Mouse (Mus musculus): ENCODE results near the gene Med17. TPM values are rescaled to one million over a fixed set of nuclear protein-coding genes. Genes with fewer than 3 reads are reported as not detected.
A peak's percentile ranks its signal among the peaks of the same experiment; 100 is the strongest.
"Not testable (repeated sequence)": the region's sequence is repeated elsewhere in the genome, so short reads cannot be mapped to it uniquely, and the experiment has no call there.

Gene Med17
- polyA plus RNA-seq, 1 experiment from 2014 or later, result 46.7 TPM

DNA sequence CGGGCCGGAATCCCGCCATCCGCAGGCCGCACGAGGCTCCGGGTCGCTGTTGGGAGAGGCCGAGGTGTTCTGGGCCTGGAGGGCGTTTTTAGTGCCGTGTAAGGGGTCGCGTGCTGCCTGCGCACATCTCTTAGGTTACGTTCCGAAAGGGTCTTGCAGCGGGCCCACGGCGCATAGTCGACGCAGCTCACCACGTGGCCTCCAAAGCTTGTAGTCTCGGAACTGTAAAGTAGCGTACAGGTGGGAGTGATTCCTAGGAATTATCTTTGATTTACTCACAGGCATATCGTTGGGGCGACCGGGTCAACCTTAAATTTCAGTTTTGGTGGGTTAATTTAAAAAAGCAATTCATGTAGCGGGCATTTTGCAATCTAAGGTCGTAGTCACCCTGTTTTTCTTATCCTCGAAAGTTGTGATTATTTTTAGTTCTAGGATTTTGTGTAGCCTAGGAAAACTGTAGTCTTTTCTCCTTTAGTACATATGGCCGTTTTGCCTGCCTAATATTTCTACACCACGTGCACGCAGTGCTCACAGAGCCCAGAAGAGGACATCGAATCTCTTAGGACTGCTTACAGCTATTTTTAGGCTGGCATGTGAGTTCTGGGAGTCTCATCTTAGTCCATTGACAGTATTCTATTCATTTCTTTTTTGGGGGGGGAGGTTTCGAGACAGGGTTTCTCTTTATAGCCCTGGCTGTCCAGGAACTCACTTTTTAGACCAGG is 26.8 kb upstream of the Med17 start, which contains the start of gene 4931406C07Rik:
Gene 4931406C07Rik (minus strand): TSS at position 51 of the 722 bp plus-strand sequence.
- Histone ChIP-seq H3K9me3 (no peaks in the 10 kb centered on the region), H3K9ac (peak within 1 kb of the TSS; percentile 95), H3K4me3 (peak within 1 kb of the TSS; percentile 82), H3K4me1 (peaks cover 20% of the 10 kb centered on the region), H3K27ac (peak within 1 kb of the TSS; percentile 75), H3K27me3 (replicated peaks) (no peaks in the 10 kb centered on the region), H3K4me2 (replicated peaks) (peak within 1 kb of the TSS; percentile 82), H3K36me3 (peaks cover 26% of the 10 kb centered on the region)
- peak; percentile 89 for ATAC-seq (ENCODE audit: low FRiP score, low read depth)
- under 1% methylated on average over 35 of the region's 35 CpGs for WGBS

DNA sequence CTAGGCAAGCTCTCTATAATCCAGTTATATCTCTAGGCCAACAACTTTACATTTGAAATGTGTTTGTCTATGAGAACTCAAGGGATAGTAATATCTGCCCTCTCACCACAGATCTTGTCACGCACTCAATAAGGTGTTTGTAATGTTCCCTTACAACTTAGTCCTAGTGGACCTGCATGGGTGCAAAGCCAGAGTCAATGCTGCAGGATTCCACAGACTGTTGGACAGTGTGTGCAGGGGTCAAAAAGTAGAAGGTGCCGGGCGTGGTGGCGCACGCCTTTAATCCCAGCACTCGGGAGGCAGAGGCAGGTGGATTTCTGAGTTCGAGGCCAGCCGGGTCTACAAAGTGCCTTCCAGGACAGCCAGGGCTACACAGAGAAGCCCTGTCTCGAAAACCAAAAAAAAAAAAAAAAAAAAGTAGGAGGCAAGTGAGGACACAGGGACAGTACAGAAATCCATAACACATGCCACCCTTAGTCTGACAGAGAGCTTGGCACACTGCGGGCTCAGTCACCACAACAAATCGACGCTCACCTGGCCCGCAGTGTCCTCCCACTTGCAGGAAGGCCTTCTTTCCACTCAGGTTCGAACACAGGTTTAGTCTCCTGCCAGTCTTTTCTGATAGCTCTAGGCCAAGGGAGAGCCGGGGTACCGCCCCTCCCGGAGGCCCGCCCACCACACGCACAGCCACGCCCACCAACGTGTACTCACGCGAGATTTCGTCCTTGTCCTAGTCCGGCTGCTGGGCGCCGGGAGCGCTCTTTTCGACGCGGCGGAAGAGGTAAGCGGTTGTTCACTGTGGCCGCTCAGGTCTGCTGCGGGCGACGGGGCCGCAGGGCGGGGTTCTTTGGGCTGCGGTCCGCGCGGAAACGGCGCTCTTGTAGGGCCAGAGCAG is 26.0 kb upstream of the Med17 start, which contains the start of gene Taf1d:
Gene Taf1d (plus strand): TSS at position 712 of the 895 bp plus-strand sequence.
- Histone ChIP-seq H3K9me3 (no peaks in the 10 kb centered on the region), H3K9ac (peak within 1 kb of the TSS; percentile 95), H3K4me3 (peak within 1 kb of the TSS; percentile 82), H3K27ac (peak within 1 kb of the TSS; percentile 75), H3K36me3 (peaks cover 23% of the 10 kb centered on the region), H3K27me3 (replicated peaks) (no peaks in the 10 kb centered on the region), H3K4me1 (peaks cover 20% of the 10 kb centered on the region), H3K4me2 (replicated peaks) (peak within 1 kb of the TSS; percentile 82)
- peak; percentile 98 for ATAC-seq (ENCODE audit: low FRiP score, low read depth)
- WGBS, result 15% methylated on average over 45 of the region's 45 CpGs

GRCm38 (mm10) chr9:15302881-15303280 is 23.1 kb upstream of the Med17 start:
- H3K9ac ChIP-seq, result no peak overlapping the region

DNA sequence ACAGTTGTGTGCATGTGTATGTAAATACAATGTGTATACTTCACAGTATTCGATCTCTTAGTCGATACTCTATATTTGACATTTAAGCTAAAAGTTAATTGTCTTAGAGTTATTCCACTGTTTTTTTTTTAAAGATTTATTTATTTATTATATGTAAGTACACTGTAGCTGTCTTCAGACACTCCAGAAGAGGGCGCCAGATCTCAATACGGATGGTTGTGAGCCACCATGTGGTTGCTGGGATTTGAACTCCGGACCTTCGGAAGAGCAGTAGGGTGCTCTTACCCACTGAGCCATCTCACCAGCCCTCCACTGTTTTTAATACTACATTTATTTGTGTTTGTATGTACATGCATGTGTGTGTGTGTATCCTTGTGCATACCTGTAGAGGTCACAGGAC is 22.3 kb upstream of the Med17 start:
- H3K36me3 ChIP-seq; H3K9me3 ChIP-seq; H3K9ac ChIP-seq; H3K27me3 ChIP-seq (replicated peaks); H3K4me1 ChIP-seq; ATAC-seq (ENCODE audit: low FRiP score, low read depth); H3K4me2 ChIP-seq (replicated peaks); H3K4me3 ChIP-seq; H3K27ac ChIP-seq: not testable (repeated sequence)
- WGBS, result 81% methylated on average over 6 of the region's 6 CpGs

More at GRCm38 (mm10) chr9:15302881-15303280, 23.1 kb upstream of the Med17 start:
- H3K4me3 ChIP-seq, result no peak overlapping the region
- H3K27me3 ChIP-seq (replicated peaks), result no peaks in the 10 kb centered on the region
- no peak overlapping the region for H3K27ac ChIP-seq
- H3K4me2 ChIP-seq (replicated peaks), result no peak overlapping the region
- no peak for ATAC-seq (ENCODE audit: low FRiP score, low read depth)
- no peaks in the 10 kb centered on the region for H3K36me3 ChIP-seq
- H3K4me1 ChIP-seq, result peaks cover 12% of the 10 kb centered on the region
- H3K9me3 ChIP-seq, result no peaks in the 10 kb centered on the region
- 84% methylated on average over 2 of the region's 2 CpGs for WGBS

GRCm38 (mm10) chr9:15301399-15301798 is 21.7 kb upstream of the Med17 start:
- Histone ChIP-seq H3K9me3 (no peaks in the 10 kb centered on the region), H3K27me3 (replicated peaks) (no peaks in the 10 kb centered on the region), H3K27ac (no peak overlapping the region)

DNA sequence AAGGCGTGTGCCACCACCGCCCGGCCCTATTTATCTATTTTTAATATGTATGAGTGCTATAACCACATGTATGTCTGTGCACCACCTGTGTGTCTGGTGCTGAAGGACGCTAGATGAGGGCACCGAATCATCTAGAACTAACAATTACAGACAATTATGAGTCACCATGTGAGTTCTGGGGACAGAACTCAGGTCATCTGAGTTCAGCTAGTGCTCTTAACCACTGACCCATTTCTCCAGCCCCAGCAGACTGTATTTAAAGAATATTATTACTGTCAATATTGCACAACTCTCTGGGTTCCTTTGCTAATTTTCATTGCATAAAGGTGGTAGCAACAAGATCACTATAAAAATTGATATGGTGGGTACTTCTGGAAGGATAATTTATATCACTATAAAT is 20.3 kb upstream of the Med17 start:
- H3K36me3 ChIP-seq, result no peaks in the 10 kb centered on the region
- no peaks in the 10 kb centered on the region for H3K27me3 ChIP-seq (replicated peaks)
- H3K4me3 ChIP-seq, result no peak overlapping the region
- no peak for ATAC-seq (ENCODE audit: low FRiP score, low read depth)
- H3K4me1 ChIP-seq, result no peaks in the 10 kb centered on the region
- no peaks in the 10 kb centered on the region for H3K9me3 ChIP-seq
- WGBS, result 86% methylated on average over 5 of the region's 5 CpGs
- H3K27ac ChIP-seq, result no peak overlapping the region
- H3K4me2 ChIP-seq (replicated peaks), result no peak overlapping the region
- no peak overlapping the region for H3K9ac ChIP-seq

More at GRCm38 (mm10) chr9:15301399-15301798, 21.7 kb upstream of the Med17 start:
- no peak overlapping the region for H3K4me2 ChIP-seq (replicated peaks)
- H3K9ac ChIP-seq, result no peak overlapping the region
- H3K36me3 ChIP-seq, result no peaks in the 10 kb centered on the region
- WGBS, result 70% methylated on average over 6 of the region's 6 CpGs
- no peaks in the 10 kb centered on the region for H3K4me1 ChIP-seq
- H3K4me3 ChIP-seq, result no peak overlapping the region
- ATAC-seq (ENCODE audit: low FRiP score, low read depth), result no peak

GRCm38 (mm10) chr9:15298451-15298850 is 18.7 kb upstream of the Med17 start:
- Histone ChIP-seq H3K9me3 (no peaks in the 10 kb centered on the region), H3K4me2 (replicated peaks) (no peak overlapping the region), H3K27ac (no peak overlapping the region), H3K36me3 (no peaks in the 10 kb centered on the region), H3K27me3 (replicated peaks) (no peaks in the 10 kb centered on the region), H3K4me3 (no peak overlapping the region), H3K4me1 (no peaks in the 10 kb centered on the region), H3K9ac (no peak overlapping the region)
- no peak for ATAC-seq (ENCODE audit: low FRiP score, low read depth)
- 33% methylated on average over 2 of the region's 2 CpGs for WGBS

GRCm38 (mm10) chr9:15297112-15297511 is 17.4 kb upstream of the Med17 start:
- H3K27ac ChIP-seq, result no peak overlapping the region
- no peaks in the 10 kb centered on the region for H3K36me3 ChIP-seq
- no peaks in the 10 kb centered on the region for H3K4me1 ChIP-seq
- no peak overlapping the region for H3K4me2 ChIP-seq (replicated peaks)
- H3K4me3 ChIP-seq, result no peak overlapping the region
- WGBS, result 90% methylated on average over 7 of the region's 7 CpGs
- H3K9me3 ChIP-seq, result no peaks in the 10 kb centered on the region
- no peak overlapping the region for H3K9ac ChIP-seq
- no peaks in the 10 kb centered on the region for H3K27me3 ChIP-seq (replicated peaks)
- no peak for ATAC-seq (ENCODE audit: low FRiP score, low read depth)

DNA sequence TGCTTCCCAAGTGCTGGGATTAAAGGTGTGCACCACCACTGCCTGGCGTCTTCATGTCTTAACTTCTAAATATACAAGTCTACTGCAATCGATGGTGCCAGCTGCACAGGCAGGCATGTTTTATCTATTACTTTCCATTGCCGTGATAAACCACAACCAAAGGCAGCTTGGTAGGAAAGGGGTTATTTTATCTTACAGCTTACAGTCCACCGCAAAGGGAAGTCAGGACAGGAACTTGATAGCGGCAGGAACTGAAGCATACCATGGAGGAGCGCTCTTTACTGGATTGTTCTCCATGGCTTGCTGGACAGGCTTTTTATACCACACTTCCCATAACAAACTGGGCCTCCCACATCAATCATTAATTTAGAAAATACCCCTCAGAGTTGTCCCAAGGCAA is 9.5 kb upstream of the Med17 start:
- no peak overlapping the region for H3K27ac ChIP-seq
- peaks cover 4% of the 10 kb centered on the region; the same call in 1 of the 2 replicates for H3K36me3 ChIP-seq
- no peak for ATAC-seq (ENCODE audit: low FRiP score, low read depth)
- no peak overlapping the region for H3K4me2 ChIP-seq (replicated peaks)
- H3K9me3 ChIP-seq, result no peaks in the 10 kb centered on the region
- no peak overlapping the region for H3K9ac ChIP-seq
- no peaks in the 10 kb centered on the region for H3K4me1 ChIP-seq
- WGBS, result 91% methylated on average over 6 of the region's 6 CpGs
- H3K4me3 ChIP-seq, result no peak overlapping the region
- no peaks in the 10 kb centered on the region for H3K27me3 ChIP-seq (replicated peaks)

GRCm38 (mm10) chr9:15288402-15288801 is 8.7 kb upstream of the Med17 start:
- peaks cover 4% of the 10 kb centered on the region; the same call in 1 of the 2 replicates for H3K36me3 ChIP-seq
- H3K4me1 ChIP-seq, result no peaks in the 10 kb centered on the region
- no peak for ATAC-seq (ENCODE audit: low FRiP score, low read depth)
- no peaks in the 10 kb centered on the region for H3K27me3 ChIP-seq (replicated peaks)
- H3K4me3 ChIP-seq, result no peak overlapping the region
- WGBS, result 85% methylated on average over 3 of the region's 3 CpGs
- no peak overlapping the region for H3K9ac ChIP-seq
- no peak overlapping the region for H3K4me2 ChIP-seq (replicated peaks)
- H3K27ac ChIP-seq, result no peak overlapping the region
- H3K9me3 ChIP-seq, result no peaks in the 10 kb centered on the region

DNA sequence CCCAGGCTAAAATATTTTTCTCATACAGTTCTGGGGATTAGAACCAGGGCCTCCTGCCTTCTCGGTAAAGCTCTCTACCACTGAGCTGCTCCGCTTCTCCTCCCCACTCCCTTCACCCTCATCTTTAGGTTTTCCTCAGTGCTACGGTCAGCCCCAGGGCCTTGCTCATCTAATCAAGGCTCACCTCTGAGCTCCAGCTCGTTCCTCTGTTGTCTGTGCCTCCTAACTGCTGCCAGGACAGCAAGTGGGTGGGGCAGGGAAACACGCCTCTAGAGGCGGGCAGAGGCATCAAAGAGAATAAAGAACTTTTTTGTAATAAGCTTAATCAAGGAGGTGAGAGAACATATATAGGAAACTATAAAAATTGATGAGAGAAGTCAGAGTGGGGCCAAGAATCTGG is 8.1 kb upstream of the Med17 start:
- Histone ChIP-seq H3K36me3 (peaks cover 4% of the 10 kb centered on the region; the same call in 1 of the 2 replicates), H3K9me3 (no peaks in the 10 kb centered on the region), H3K4me1 (no peaks in the 10 kb centered on the region), H3K4me3 (no peak overlapping the region), H3K27me3 (replicated peaks) (no peaks in the 10 kb centered on the region), H3K4me2 (replicated peaks) (no peak overlapping the region), H3K9ac (no peak overlapping the region), H3K27ac (no peak overlapping the region)
- 57% methylated on average over 6 of the region's 6 CpGs for WGBS
- ATAC-seq (ENCODE audit: low FRiP score, low read depth), result no peak

DNA sequence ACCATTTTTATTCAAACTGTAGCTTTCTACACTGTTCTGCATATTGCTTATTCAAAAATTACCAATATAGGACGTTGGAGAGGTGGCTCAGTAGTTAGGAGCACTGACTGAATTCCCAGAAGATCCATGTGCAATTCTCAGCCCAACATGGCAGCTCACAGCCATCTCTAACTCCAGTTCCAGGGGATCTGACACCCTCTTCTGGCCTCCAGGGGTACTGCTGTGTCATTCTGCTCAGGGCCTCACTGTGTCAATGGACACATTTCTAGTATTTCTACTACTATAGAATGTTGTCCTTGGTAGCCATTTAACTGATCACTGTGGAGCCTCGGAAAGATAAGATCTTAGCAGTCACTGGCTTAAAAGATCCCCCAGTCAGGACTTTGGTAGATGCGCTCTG is 5.7 kb upstream of the Med17 start:
- H3K9me3 ChIP-seq, result no peaks in the 10 kb centered on the region
- WGBS, result 73% methylated on average over 3 of the region's 3 CpGs

More for the DNA sequence above, 5.7 kb upstream of the Med17 start:
- H3K4me2 ChIP-seq (replicated peaks), result no peak overlapping the region
- no peak for ATAC-seq (ENCODE audit: low FRiP score, low read depth)
- no peaks in the 10 kb centered on the region for H3K27me3 ChIP-seq (replicated peaks)
- no peak overlapping the region for H3K9ac ChIP-seq
- peaks cover 4% of the 10 kb centered on the region; the same call in 1 of the 2 replicates for H3K36me3 ChIP-seq
- no peak overlapping the region for H3K4me3 ChIP-seq
- peaks cover 7% of the 10 kb centered on the region for H3K4me1 ChIP-seq
- no peak overlapping the region for H3K27ac ChIP-seq

Measured in neural tube, embryonic 12.5 days (tissue).